Mouse (Mus musculus) adrenal gland, postnatal 4 days (tissue): ENCODE data around the gene Zdhhc4. TPM values are rescaled to one million over a fixed set of nuclear protein-coding genes. Genes with fewer than 3 reads are reported as not detected.
A peak's percentile ranks its signal among the peaks of the same experiment; 100 is the strongest.

Experiments
- DNase-seq, 2 experiments: peaks; one replicate each; pipeline ENCODE4 v3.0.0; 2021 to 2022; ENCODE audit warnings: low spot score in 2 of 2, mixed read lengths in 2 of 2
- total RNA-seq, 2 experiments: library from RNA; stranded (reverse); gene quantifications; 2 replicates each; pipeline ENCODE4 v1.2.3; 2021

Zdhhc4 gene
- total RNA-seq, 2 experiments from 2014 or later = 64.3 to 72.7 TPM

GRCm38 (mm10) chr5:143287774-143288328, 41.2 kb downstream of the Zdhhc4 start:
- DNase-seq = no peak

- no peak for DNase-seq
Measured at GRCm38 (mm10) chr5:143284762-143285161, 44.3 kb downstream of the Zdhhc4 start.

- DNase-seq = no peak
Measured at GRCm38 (mm10) chr5:143279247-143279646, 49.8 kb downstream of the Zdhhc4 start.

GRCm38 (mm10) chr5:143275761-143276160, 53.3 kb downstream of the Zdhhc4 start:
- no peak for DNase-seq

GRCm38 (mm10) chr5:143272540-143273330, 56.3 kb downstream of the Zdhhc4 start:
- no peak for DNase-seq

GRCm38 (mm10) chr5:143272108-143272507, 56.9 kb downstream of the Zdhhc4 start:
- no peak for DNase-seq

GRCm38 (mm10) chr5:143271642-143272041, 57.4 kb downstream of the Zdhhc4 start:
- no peak for DNase-seq

- no peak for DNase-seq
Measured at GRCm38 (mm10) chr5:143270151-143270519, 58.9 kb downstream of the Zdhhc4 start.

GRCm38 (mm10) chr5:143269363-143270150, 59.5 kb downstream of the Zdhhc4 start, which contains the start of gene Zfp316:
Zfp316 (minus strand) TSS chr5:143270022.
- DNase-seq = peak; percentile 31 to 44

GRCm38 (mm10) chr5:143268985-143269362, 60.1 kb downstream of the Zdhhc4 start:
- no peak for DNase-seq

GRCm38 (mm10) chr5:143266794-143267193, 62.3 kb downstream of the Zdhhc4 start:
- no peak for DNase-seq

Other genes with a start within 250 kb of the Zdhhc4 start
- 10 to 100 TPM; 59.9 to 60.5 TPM for gene Rnf216, start 216.3 kb downstream of the Zdhhc4 start, total RNA-seq
- gene Olfr718-ps1, start 181.7 kb downstream of the Zdhhc4 start, total RNA-seq = under 1 TPM; 0.11 to 0.17 TPM
- 10 to 100 TPM; 24.0 to 27.5 TPM for gene Rbak, start 148.5 kb downstream of the Zdhhc4 start, total RNA-seq
- gene Spdye4b, start 148.2 kb downstream of the Zdhhc4 start, total RNA-seq = not detected
- gene Spdye4a, start 102.4 kb downstream of the Zdhhc4 start, total RNA-seq = not detected
- gene Zfp12, start 94.1 kb downstream of the Zdhhc4 start, total RNA-seq = 10 to 100 TPM; 24.8 to 29.1 TPM
- gene Zfp316, start 59.2 kb downstream of the Zdhhc4 start, total RNA-seq = 10 to 100 TPM; 12.3 to 14.1 TPM
- 1 to 10 TPM; 1.1 to 1.5 TPM for gene Zfp853, start 35.6 kb downstream of the Zdhhc4 start, total RNA-seq
- gene E130309D02Rik, start 13.9 kb downstream of the Zdhhc4 start, total RNA-seq = 10 to 100 TPM; 29.5 to 30.9 TPM
- 1 to 10 TPM; 1.2 TPM for gene Grid2ip, start 28.1 kb upstream of the Zdhhc4 start, total RNA-seq
- 100 to 1,000 TPM; 129 to 136 TPM for gene Kdelr2, start 74.6 kb upstream of the Zdhhc4 start, total RNA-seq
- gene Daglb, start 135.3 kb upstream of the Zdhhc4 start, total RNA-seq = 10 to 100 TPM; 13.4 to 13.5 TPM
- gene Rac1, start 198.8 kb upstream of the Zdhhc4 start, total RNA-seq = 100 to 1,000 TPM; 390 TPM